Mouse (Mus musculus) layer of hippocampus, adult 18-20 months (tissue): ENCODE data around the gene Znhit1. TPM values are rescaled to one million over a fixed set of nuclear protein-coding genes. Genes with fewer than 3 reads are reported as not detected.

Experiments used
- DNase-seq, 2 experiments: peaks; one replicate each; pipeline ENCODE4 v3.0.0; 2022; ENCODE audit warnings: low spot score in 2 of 2
- total RNA-seq, 2 experiments: library from RNA; stranded (reverse); gene quantifications; 2 replicates each; pipeline ENCODE4 v1.2.3; 2021

The Znhit1 gene
- total RNA-seq, 2 experiments from 2014 or later, result 82.8 to 96.2 TPM

- peak; percentile 75 to 80 for DNase-seq
These were observed 485 bp downstream of the Znhit1 start for GRCm38 (mm10) chr5:136987138-136987933.

- peak; percentile 95 to 98 for DNase-seq
These were observed 1.1 kb downstream of the Znhit1 start, which contains the start of gene Plod3 for GRCm38 (mm10) chr5:136986695-136987137. Gene Plod3, plus strand, starts transcription at chr5:136987019.

- no peak for DNase-seq
These were observed 3.0 kb downstream of the Znhit1 start for GRCm38 (mm10) chr5:136984828-136985227.

GRCm38 (mm10) chr5:136982338-136982930 is 5.4 kb downstream of the Znhit1 start:
- DNase-seq, result no peak

GRCm38 (mm10) chr5:136980974-136981373 is 6.8 kb downstream of the Znhit1 start:
- DNase-seq, result no peak

- no peak for DNase-seq
These were observed 8.1 kb downstream of the Znhit1 start for GRCm38 (mm10) chr5:136979762-136980161.

- no peak for DNase-seq
These were observed 10.1 kb downstream of the Znhit1 start for GRCm38 (mm10) chr5:136977769-136978168.

GRCm38 (mm10) chr5:136973670-136974069 is 14.2 kb downstream of the Znhit1 start:
- no peak for DNase-seq

- peak in 1 of 2 experiments; percentile 53 for DNase-seq
These were observed 17.1 kb downstream of the Znhit1 start for GRCm38 (mm10) chr5:136970703-136971102.

- no peak for DNase-seq
These were observed 20.2 kb downstream of the Znhit1 start for GRCm38 (mm10) chr5:136967592-136967991.

GRCm38 (mm10) chr5:136966861-136967455 is 20.9 kb downstream of the Znhit1 start:
- DNase-seq, result no peak

- no peak for DNase-seq
These were observed 21.5 kb downstream of the Znhit1 start, which contains the start of gene Cldn15 for GRCm38 (mm10) chr5:136966331-136966730. Gene Cldn15, plus strand, starts transcription at chr5:136966616.

- DNase-seq, result no peak
These were observed 22.1 kb downstream of the Znhit1 start for GRCm38 (mm10) chr5:136965686-136966085.

GRCm38 (mm10) chr5:136965210-136965609 is 22.6 kb downstream of the Znhit1 start:
- DNase-seq, result no peak

- DNase-seq, result no peak
These were observed 24.8 kb downstream of the Znhit1 start for GRCm38 (mm10) chr5:136962966-136963540.

GRCm38 (mm10) chr5:136962501-136962900 is 25.3 kb downstream of the Znhit1 start:
- DNase-seq, result peak; percentile 67 to 81

- DNase-seq, result peak; percentile 89 to 96
These were observed 25.8 kb downstream of the Znhit1 start for GRCm38 (mm10) chr5:136961983-136962461.

- peak in 1 of 2 experiments; percentile 23 for DNase-seq
These were observed 26.4 kb downstream of the Znhit1 start for GRCm38 (mm10) chr5:136961334-136961982.

GRCm38 (mm10) chr5:136960053-136960452 is 27.8 kb downstream of the Znhit1 start:
- no peak for DNase-seq

GRCm38 (mm10) chr5:136958991-136959605 is 28.7 kb downstream of the Znhit1 start:
- no peak for DNase-seq
